Mouse (Mus musculus) activated CD4-positive, CD25-positive, alpha-beta regulatory T cell, adult 4 months (primary cell): Measurements from ENCODE around the gene Rere. TPM values are rescaled to one million over a fixed set of nuclear protein-coding genes. Genes with fewer than 3 reads are reported as not detected.
"Not testable (repeated sequence)": the region's sequence is repeated elsewhere in the genome, so short reads cannot be mapped to it uniquely, and the experiment has no call there.

Experiments
- ATAC-seq: one replicate; pipeline ENCODE4 v1.8.0; 2017
- polyA plus RNA-seq, 2 experiments: library from polyadenylated mRNA; unstranded; fragments of 100-300 nt; shearing (Covaris generic); gene quantifications; one replicate each; pipeline ENCODE4 v1.2.1; 2017

Gene Rere
- polyA plus RNA-seq, 2 experiments from 2014 or later = 19.0 to 19.5 TPM

GRCm38 (mm10) chr4:150556382-150557221, 275.2 kb downstream of the Rere start:
- peak; percentile 75 for ATAC-seq

- not testable (repeated sequence) for ATAC-seq
Observed at GRCm38 (mm10) chr4:150557289-150557688, 275.8 kb downstream of the Rere start.

- ATAC-seq = peak; percentile 85
Observed at GRCm38 (mm10) chr4:150557976-150558375, 276.5 kb downstream of the Rere start.

GRCm38 (mm10) chr4:150559514-150559913, 278.1 kb downstream of the Rere start:
- ATAC-seq = no peak

GRCm38 (mm10) chr4:150563281-150563680, 281.8 kb downstream of the Rere start:
- no peak for ATAC-seq

- ATAC-seq = peak; percentile 21
Observed at GRCm38 (mm10) chr4:150566193-150566592, 284.7 kb downstream of the Rere start.

GRCm38 (mm10) chr4:150568318-150569134, 287.1 kb downstream of the Rere start:
- peak; percentile 43 for ATAC-seq

GRCm38 (mm10) chr4:150569135-150569833, 287.8 kb downstream of the Rere start:
- ATAC-seq = peak; percentile 39

- ATAC-seq = peak; percentile 25
Observed at GRCm38 (mm10) chr4:150569834-150570571, 288.6 kb downstream of the Rere start.

- no peak for ATAC-seq
Observed at GRCm38 (mm10) chr4:150570793-150571192, 289.3 kb downstream of the Rere start.

GRCm38 (mm10) chr4:150572104-150572691, 290.8 kb downstream of the Rere start:
- ATAC-seq = no peak

- ATAC-seq = peak; percentile 26
Observed at GRCm38 (mm10) chr4:150572938-150573337, 291.5 kb downstream of the Rere start.

GRCm38 (mm10) chr4:150575363-150576092, 294.1 kb downstream of the Rere start:
- ATAC-seq = no peak

GRCm38 (mm10) chr4:150576339-150576738, 294.9 kb downstream of the Rere start:
- ATAC-seq = no peak

- no peak for ATAC-seq
Observed at GRCm38 (mm10) chr4:150578021-150578420, 296.6 kb downstream of the Rere start.

- no peak for ATAC-seq
Observed at GRCm38 (mm10) chr4:150581931-150582723, 300.7 kb downstream of the Rere start.

- peak; percentile 47 for ATAC-seq
Observed at GRCm38 (mm10) chr4:150582966-150583776, 301.7 kb downstream of the Rere start.

GRCm38 (mm10) chr4:150583777-150584135, 302.3 kb downstream of the Rere start:
- peak; percentile 40 for ATAC-seq

GRCm38 (mm10) chr4:150585800-150586199, 304.4 kb downstream of the Rere start:
- ATAC-seq = no peak
